Mouse (Mus musculus): ENCODE results near the gene Plac8. TPM values are rescaled to one million over a fixed set of nuclear protein-coding genes. Genes with fewer than 3 reads are reported as not detected.

Gene Plac8
- polyA plus RNA-seq, 1 experiment, result 22.1 TPM

GRCm38 (mm10) chr5:100585206-100585644, 13.2 kb upstream of the Plac8 start:
- no peaks in the 10 kb centered on the region for H3K4me1 ChIP-seq (ENCODE audit: control insufficient read depth, insufficient read depth, low read length)
- H3K36me3 ChIP-seq (ENCODE audit: control insufficient read depth, insufficient read depth, low read length, poor library complexity, severe bottlenecking), result no peaks in the 10 kb centered on the region
- H3K4me3 ChIP-seq (ENCODE audit: low read depth, low read length), result no peak overlapping the region
- no peak for TF ChIP-seq POLR2A (IDR thresholded peaks at IDR 0.05; ENCODE audit: insufficient read depth, low read length)
- TF ChIP-seq EP300 (IDR thresholded peaks at IDR 0.05; ENCODE audit: insufficient read depth, low read depth, low read length), result no peak
- no peaks in the 10 kb centered on the region for H3K27me3 ChIP-seq (ENCODE audit: control insufficient read depth, insufficient read depth, low read length, poor library complexity, severe bottlenecking)
- H3K9ac ChIP-seq (ENCODE audit: low read depth, poor library complexity, severe bottlenecking), result no peak overlapping the region
- H3K27ac ChIP-seq (ENCODE audit: insufficient read depth, low read length), result no peak overlapping the region
- H3K9me3 ChIP-seq (replicated peaks; ENCODE audit: control insufficient read depth, insufficient read depth, low read length, poor library complexity, severe bottlenecking), result no peaks in the 10 kb centered on the region

- TF ChIP-seq POLR2A (IDR thresholded peaks at IDR 0.05; ENCODE audit: insufficient read depth, low read length) (no peak), CTCF (IDR thresholded peaks at IDR 0.05; ENCODE audit: low read depth, low read length) (no peak), EP300 (IDR thresholded peaks at IDR 0.05; ENCODE audit: insufficient read depth, low read depth, low read length) (no peak)
- H3K4me1 ChIP-seq (ENCODE audit: control insufficient read depth, insufficient read depth, low read length), result no peaks in the 10 kb centered on the region
- H3K9ac ChIP-seq (ENCODE audit: low read depth, poor library complexity, severe bottlenecking), result no peak overlapping the region
- H3K36me3 ChIP-seq (ENCODE audit: control insufficient read depth, insufficient read depth, low read length, poor library complexity, severe bottlenecking), result no peaks in the 10 kb centered on the region
- H3K27ac ChIP-seq (ENCODE audit: insufficient read depth, low read length), result no peak overlapping the region
- no peaks in the 10 kb centered on the region for H3K9me3 ChIP-seq (replicated peaks; ENCODE audit: control insufficient read depth, insufficient read depth, low read length, poor library complexity, severe bottlenecking)
- no peaks in the 10 kb centered on the region for H3K27me3 ChIP-seq (ENCODE audit: control insufficient read depth, insufficient read depth, low read length, poor library complexity, severe bottlenecking)
- H3K4me3 ChIP-seq (ENCODE audit: low read depth, low read length), result no peak overlapping the region
These were observed 11.0 kb upstream of the Plac8 start for GRCm38 (mm10) chr5:100583066-100583465.

- no peaks in the 10 kb centered on the region for H3K4me1 ChIP-seq (ENCODE audit: control insufficient read depth, insufficient read depth, low read length)
- H3K9me3 ChIP-seq (replicated peaks; ENCODE audit: control insufficient read depth, insufficient read depth, low read length, poor library complexity, severe bottlenecking), result no peaks in the 10 kb centered on the region
- TF ChIP-seq POLR2A (IDR thresholded peaks at IDR 0.05; ENCODE audit: insufficient read depth, low read length) (no peak), CTCF (IDR thresholded peaks at IDR 0.05; ENCODE audit: low read depth, low read length) (no peak), EP300 (IDR thresholded peaks at IDR 0.05; ENCODE audit: insufficient read depth, low read depth, low read length) (no peak)
- no peak overlapping the region for H3K27ac ChIP-seq (ENCODE audit: insufficient read depth, low read length)
- no peaks in the 10 kb centered on the region for H3K27me3 ChIP-seq (ENCODE audit: control insufficient read depth, insufficient read depth, low read length, poor library complexity, severe bottlenecking)
- no peak overlapping the region for H3K9ac ChIP-seq (ENCODE audit: low read depth, poor library complexity, severe bottlenecking)
- no peak overlapping the region for H3K4me3 ChIP-seq (ENCODE audit: low read depth, low read length)
- H3K36me3 ChIP-seq (ENCODE audit: control insufficient read depth, insufficient read depth, low read length, poor library complexity, severe bottlenecking), result no peaks in the 10 kb centered on the region
These were observed 10.4 kb upstream of the Plac8 start for GRCm38 (mm10) chr5:100582435-100582826.

GRCm38 (mm10) chr5:100581622-100582434, 9.8 kb upstream of the Plac8 start:
- H3K4me1 ChIP-seq (ENCODE audit: control insufficient read depth, insufficient read depth, low read length), result no peaks in the 10 kb centered on the region
- H3K27ac ChIP-seq (ENCODE audit: insufficient read depth, low read length), result no peak overlapping the region
- no peak overlapping the region for H3K4me3 ChIP-seq (ENCODE audit: low read depth, low read length)
- no peaks in the 10 kb centered on the region for H3K27me3 ChIP-seq (ENCODE audit: control insufficient read depth, insufficient read depth, low read length, poor library complexity, severe bottlenecking)
- H3K9ac ChIP-seq (ENCODE audit: low read depth, poor library complexity, severe bottlenecking), result no peak overlapping the region
- H3K9me3 ChIP-seq (replicated peaks; ENCODE audit: control insufficient read depth, insufficient read depth, low read length, poor library complexity, severe bottlenecking), result no peaks in the 10 kb centered on the region
- H3K36me3 ChIP-seq (ENCODE audit: control insufficient read depth, insufficient read depth, low read length, poor library complexity, severe bottlenecking), result no peaks in the 10 kb centered on the region
- no peak for TF ChIP-seq POLR2A (IDR thresholded peaks at IDR 0.05; ENCODE audit: insufficient read depth, low read length)
- TF ChIP-seq EP300 (IDR thresholded peaks at IDR 0.05; ENCODE audit: insufficient read depth, low read depth, low read length), result no peak
- TF ChIP-seq CTCF (IDR thresholded peaks at IDR 0.05; ENCODE audit: low read depth, low read length), result no peak

- TF ChIP-seq CTCF (IDR thresholded peaks at IDR 0.05; ENCODE audit: low read depth, low read length), result no peak
- TF ChIP-seq EP300 (IDR thresholded peaks at IDR 0.05; ENCODE audit: insufficient read depth, low read depth, low read length), result no peak
- no peak for TF ChIP-seq POLR2A (IDR thresholded peaks at IDR 0.05; ENCODE audit: insufficient read depth, low read length)
- no peak overlapping the region for H3K27ac ChIP-seq (ENCODE audit: insufficient read depth, low read length)
- H3K9me3 ChIP-seq (replicated peaks; ENCODE audit: control insufficient read depth, insufficient read depth, low read length, poor library complexity, severe bottlenecking), result no peaks in the 10 kb centered on the region
- no peaks in the 10 kb centered on the region for H3K36me3 ChIP-seq (ENCODE audit: control insufficient read depth, insufficient read depth, low read length, poor library complexity, severe bottlenecking)
- H3K9ac ChIP-seq (ENCODE audit: low read depth, poor library complexity, severe bottlenecking), result no peak overlapping the region
- H3K27me3 ChIP-seq (ENCODE audit: control insufficient read depth, insufficient read depth, low read length, poor library complexity, severe bottlenecking), result no peaks in the 10 kb centered on the region
- no peak overlapping the region for H3K4me3 ChIP-seq (ENCODE audit: low read depth, low read length)
- no peaks in the 10 kb centered on the region for H3K4me1 ChIP-seq (ENCODE audit: control insufficient read depth, insufficient read depth, low read length)
These were observed 6.9 kb upstream of the Plac8 start for GRCm38 (mm10) chr5:100578863-100579411.

GRCm38 (mm10) chr5:100574771-100575170, 2.7 kb upstream of the Plac8 start:
- no peak overlapping the region for H3K9ac ChIP-seq (ENCODE audit: low read depth, poor library complexity, severe bottlenecking)
- TF ChIP-seq CTCF (IDR thresholded peaks at IDR 0.05; ENCODE audit: low read depth, low read length) (peak; percentile 17), EP300 (IDR thresholded peaks at IDR 0.05; ENCODE audit: insufficient read depth, low read depth, low read length) (no peak)
- no peak overlapping the region for H3K27ac ChIP-seq (ENCODE audit: insufficient read depth, low read length)

More at GRCm38 (mm10) chr5:100574771-100575170, 2.7 kb upstream of the Plac8 start:
- Histone ChIP-seq H3K9me3 (replicated peaks; ENCODE audit: control insufficient read depth, insufficient read depth, low read length, poor library complexity, severe bottlenecking) (no peaks in the 10 kb centered on the region), H3K36me3 (ENCODE audit: control insufficient read depth, insufficient read depth, low read length, poor library complexity, severe bottlenecking) (no peaks in the 10 kb centered on the region), H3K27me3 (ENCODE audit: control insufficient read depth, insufficient read depth, low read length, poor library complexity, severe bottlenecking) (no peaks in the 10 kb centered on the region), H3K4me3 (ENCODE audit: low read depth, low read length) (no peak overlapping the region), H3K4me1 (ENCODE audit: control insufficient read depth, insufficient read depth, low read length) (peaks cover 2% of the 10 kb centered on the region)

Measured in ES-Bruce4 (cell line).